Mouse (Mus musculus) 3134 (cell line): ENCODE data around the gene Tmem11.
"Not testable (repeated sequence)": the region's sequence is repeated elsewhere in the genome, so short reads cannot be mapped to it uniquely, and the experiment has no call there.

Experiments
- DNase-seq: peaks from one replicate; pipeline ENCODE4 v3.0.0-alpha.2; 2011; ENCODE audit warnings: low spot score; ENCODE audit not compliant: insufficient read length; ENCODE audit errors: extremely low read depth

The Tmem11 gene

GRCm38 (mm10) chr11:60889861-60890260, 10.8 kb upstream of the Tmem11 start:
- no peak for DNase-seq

DNA sequence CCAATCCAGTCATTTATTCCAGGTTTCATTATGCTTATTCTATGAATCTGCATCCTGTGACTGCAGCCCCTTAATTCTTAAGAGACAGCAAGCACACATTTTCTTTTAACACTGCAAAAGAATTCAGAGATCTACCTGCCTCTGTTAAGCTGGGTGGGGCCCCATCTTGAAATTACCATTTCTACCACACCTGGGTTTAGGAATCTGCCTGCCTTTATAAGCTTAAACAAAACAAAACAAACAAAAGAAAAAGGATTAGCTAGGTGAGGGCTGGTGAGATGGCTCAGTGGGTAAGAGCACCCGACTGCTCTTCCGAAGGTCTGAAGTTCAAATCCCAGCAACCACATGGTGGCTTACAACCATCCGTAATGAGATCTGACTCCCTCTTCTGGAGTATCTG, 7.9 kb upstream of the Tmem11 start:
- DNase-seq: not testable (repeated sequence)

DNA sequence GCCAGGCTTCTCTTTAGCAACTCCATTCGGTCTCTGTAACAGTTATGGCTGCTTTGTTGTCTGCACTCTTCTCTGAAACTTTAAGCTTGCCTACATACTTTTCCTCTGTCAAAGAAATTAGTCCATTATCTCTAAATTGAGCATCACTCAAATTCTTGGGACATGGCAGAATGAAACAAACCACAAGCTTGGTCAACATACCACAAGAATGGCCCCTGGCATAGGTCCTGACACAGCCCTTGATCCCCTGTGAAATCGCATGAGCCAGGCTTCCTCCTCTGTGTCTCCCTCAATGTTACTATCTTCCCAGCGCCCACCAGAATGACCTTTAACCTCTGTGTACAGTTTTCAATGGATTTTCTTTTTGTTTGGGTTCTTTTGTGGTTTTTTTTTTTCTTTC, 3.3 kb upstream of the Tmem11 start:
- no peak for DNase-seq

DNA sequence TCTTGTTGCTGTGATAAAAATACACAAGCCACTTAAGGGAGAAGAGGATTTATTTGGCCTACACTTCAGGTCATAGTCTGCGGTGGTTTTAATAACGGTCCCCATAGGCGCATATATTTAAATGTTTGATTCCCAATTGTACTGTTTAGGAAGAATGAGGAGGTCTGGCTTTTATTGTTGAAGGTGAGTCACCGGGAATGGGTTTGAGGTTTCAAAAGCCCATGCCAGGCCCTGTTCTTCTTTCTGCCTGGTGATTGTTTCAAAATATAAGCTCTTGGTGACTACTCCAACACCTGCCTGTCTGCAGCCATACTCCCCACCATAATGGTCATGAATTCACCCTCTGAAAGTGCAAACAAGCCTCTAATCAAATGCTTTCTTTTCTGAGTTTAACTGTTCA, 1.5 kb upstream of the Tmem11 start:
- no peak for DNase-seq

- peak; percentile 46 for DNase-seq
Observed at GRCm38 (mm10) chr11:60879423-60879822, 351 bp upstream of the Tmem11 start.

DNA sequence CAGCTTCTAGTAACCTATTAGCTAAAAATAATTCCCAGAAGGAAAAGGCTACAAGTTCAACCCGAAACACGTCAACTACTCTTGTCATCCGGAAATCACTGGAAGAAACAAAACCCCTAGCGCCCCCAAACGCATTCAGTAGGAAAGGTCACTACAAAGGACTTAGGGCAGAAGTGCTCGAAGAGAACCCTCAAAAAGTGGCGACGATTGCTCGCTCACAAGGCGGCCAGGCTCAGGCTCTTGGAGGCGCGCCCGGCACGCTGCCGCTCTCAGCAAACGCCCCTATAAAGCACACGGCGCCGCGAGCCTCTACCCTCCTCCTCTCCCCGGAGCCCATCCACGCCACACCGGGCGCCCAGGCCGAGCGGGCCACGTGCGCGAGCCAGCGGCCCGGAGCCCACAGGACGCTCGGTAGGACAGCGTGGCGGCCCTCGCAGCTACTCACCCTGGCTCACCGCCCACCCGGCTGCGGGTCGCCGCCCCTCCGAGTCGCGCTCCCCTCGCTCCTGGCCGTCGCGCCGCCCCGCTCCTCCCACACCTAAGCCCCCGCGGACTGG, 938 bp downstream of the Tmem11 start:
- DNase-seq: no peak

DNA sequence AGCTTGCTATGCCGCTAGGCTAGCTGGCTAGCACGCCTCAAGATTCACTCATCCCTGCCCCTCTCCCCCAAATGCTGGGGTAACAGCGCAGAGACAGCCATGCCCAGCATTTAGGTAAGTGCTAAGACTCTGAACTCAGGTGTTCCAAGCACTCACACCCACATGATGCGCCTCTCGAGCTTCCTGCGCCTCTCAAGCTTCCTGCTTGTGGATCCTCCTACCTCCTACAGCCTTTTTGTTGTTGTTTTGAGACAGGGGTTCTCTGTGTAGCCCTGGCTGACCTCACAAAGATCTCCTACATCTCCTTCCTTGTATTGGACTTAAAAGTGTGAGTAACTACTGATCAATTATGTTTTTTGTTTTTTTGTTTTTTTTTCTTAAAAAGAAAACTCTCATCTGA, 6.0 kb downstream of the Tmem11 start:
- no peak for DNase-seq

DNA sequence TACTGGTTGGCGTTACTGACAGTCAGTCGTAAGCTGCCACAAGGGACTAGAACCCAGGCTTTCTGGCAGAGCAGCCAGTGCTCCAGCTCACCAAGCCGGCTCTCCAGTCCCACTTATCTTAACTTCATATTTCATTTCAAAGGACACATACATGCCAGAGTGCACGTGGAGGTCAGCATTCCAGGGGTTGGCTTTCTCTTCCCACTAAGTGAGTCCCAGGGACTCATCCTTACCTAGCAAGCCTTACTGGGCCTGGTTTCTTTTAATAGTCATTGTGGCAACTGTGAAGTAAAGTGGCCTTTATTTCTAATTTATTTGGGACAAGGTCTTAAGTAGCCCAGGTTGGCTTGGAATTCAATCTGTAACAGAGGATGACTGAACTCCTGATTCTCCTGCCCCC, 7.7 kb downstream of the Tmem11 start:
- DNase-seq: no peak

- not testable (repeated sequence) for DNase-seq
Observed at GRCm38 (mm10) chr11:60869471-60869870, 9.6 kb downstream of the Tmem11 start.

GRCm38 (mm10) chr11:60867904-60868303, 11.2 kb downstream of the Tmem11 start:
- DNase-seq: no peak

- no peak for DNase-seq
Observed at GRCm38 (mm10) chr11:60867456-60867855, 11.6 kb downstream of the Tmem11 start.

DNA sequence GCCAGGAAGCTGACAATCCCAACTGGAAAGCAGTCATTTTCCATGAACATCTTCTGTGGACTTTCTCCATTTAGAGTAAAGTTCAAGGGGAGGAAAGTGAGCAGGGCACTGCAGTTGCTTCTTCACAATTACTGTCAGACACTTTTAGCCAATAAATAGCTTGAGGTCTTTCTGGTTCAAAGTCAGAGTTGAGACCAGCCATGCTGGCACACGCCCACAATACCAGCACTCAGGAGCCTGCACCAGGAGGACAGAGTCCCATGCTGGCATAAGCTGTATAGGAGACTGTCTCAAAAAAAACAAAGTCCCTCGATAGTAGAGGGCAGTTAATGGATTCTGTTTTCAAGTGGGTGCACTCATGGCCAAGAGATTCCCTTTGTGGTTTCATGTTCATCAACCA, 13.1 kb downstream of the Tmem11 start:
- DNase-seq: no peak

GRCm38 (mm10) chr11:60864916-60865315, 14.2 kb downstream of the Tmem11 start:
- DNase-seq: no peak

DNA sequence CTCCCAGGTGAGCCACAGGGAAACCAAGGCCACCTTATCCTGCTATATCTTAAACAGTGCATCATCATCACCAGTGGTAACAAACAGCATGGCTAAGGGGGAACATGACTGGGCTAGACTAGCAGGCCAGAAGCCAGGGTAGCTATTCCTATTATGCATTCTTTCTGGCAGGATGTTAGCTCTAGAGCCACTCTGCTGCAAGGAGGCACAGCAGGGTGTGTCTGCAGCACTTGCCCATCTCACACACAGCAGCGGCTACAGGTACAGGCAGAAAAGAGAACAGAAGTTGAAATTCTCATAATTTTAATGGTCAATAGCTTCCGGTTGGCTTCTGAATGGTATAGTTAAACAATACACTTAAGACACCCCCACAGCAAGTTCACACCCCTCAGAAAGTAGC, 14.9 kb downstream of the Tmem11 start:
- DNase-seq: no peak

- no peak for DNase-seq
Observed at GRCm38 (mm10) chr11:60863196-60863595, 15.9 kb downstream of the Tmem11 start.

DNA sequence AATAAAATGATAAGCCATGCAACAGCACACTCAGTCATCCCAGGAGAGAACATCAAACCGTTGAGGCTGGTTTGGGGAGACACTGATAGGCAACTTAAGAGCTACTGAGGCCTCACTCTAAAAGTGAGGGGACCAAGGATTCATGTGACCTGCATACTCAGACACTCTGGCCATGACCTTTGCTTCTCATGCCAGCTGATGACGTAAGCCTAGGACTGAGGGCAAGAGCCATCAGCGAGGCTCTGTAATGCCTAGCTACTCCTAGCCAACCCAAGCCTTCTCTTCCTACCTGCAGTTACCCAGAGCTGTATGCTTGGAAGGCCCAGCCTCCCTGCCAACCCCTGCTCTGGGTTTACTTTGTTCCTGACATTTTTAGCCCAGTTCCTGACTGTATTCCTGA, 17.1 kb downstream of the Tmem11 start:
- no peak for DNase-seq

GRCm38 (mm10) chr11:60856587-60856986, 22.5 kb downstream of the Tmem11 start:
- DNase-seq: no peak

DNA sequence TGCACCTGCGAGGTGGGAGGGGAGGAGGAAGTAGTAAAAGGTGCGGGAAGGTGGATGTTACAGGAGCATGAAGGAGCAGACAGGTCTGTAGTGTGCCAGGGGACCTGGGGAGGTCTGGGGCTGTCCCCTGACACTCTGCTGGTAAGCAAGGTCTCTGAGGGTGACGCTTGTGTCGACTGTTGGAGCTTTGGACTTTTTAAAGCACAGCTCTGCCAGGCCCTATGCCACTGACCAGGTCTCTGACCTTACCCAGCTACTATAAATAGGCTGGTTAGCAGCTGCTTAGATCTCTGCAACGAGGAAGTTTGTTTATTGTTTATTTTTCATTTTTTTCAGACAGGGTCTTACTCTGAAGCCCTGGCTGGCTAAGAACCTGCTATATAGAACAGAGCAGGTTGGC, 33.7 kb downstream of the Tmem11 start:
- no peak for DNase-seq

GRCm38 (mm10) chr11:60843412-60843811, 35.7 kb downstream of the Tmem11 start:
- no peak for DNase-seq

- peak; percentile 68 for DNase-seq
Observed at GRCm38 (mm10) chr11:60841467-60842200, 37.4 kb downstream of the Tmem11 start.

DNA sequence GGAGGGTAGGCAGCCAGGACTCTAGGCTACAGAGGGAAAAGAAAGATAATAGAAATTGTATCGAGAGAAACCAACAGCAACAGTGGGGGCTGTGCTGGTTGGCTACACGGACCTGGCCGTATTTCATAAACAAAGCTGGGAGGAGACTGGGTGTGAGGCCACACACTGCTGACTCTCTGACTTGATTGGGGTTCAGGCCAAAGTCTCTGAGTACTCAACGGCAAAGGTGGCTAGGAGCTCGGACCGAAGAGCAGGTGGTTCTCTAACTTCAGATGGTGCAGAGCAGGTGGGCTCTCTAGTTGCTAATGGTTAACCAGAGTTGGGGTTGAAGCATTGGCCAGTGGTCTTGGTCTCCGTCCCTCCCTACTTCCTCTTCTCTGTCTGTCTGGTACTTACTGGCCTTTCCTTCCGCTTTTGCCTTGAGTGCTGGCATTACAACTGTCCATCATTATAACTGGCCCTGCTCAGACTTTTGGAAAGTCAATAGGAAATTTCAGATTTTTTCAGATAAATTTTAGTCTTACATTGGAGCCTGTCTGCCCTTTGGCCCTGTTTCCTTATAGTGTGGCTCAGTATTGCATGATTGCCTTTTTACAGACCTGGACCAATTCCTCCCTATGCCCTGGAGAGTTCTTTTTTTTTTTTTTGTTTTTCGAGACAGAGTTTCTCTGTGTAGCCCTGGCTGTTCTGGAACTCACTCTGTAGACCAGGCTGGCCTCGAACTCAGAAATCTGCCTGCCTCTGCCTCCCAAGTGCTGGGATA, 41.2 kb downstream of the Tmem11 start:
- DNase-seq: no peak

GRCm38 (mm10) chr11:60836897-60837296, 42.2 kb downstream of the Tmem11 start:
- no peak for DNase-seq
